Mouse (Mus musculus) layer of hippocampus, adult 11-12 months (tissue): ENCODE measurements around the gene Egln3.

ENCODE experiments used
- DNase-seq: peaks from one replicate; pipeline ENCODE4 v3.0.0; 2022; ENCODE audit warnings: low spot score

Egln3 gene

GRCm38 (mm10) chr12:54162637-54163131 lies 41.0 kb downstream of the Egln3 start:
- DNase-seq, result no peak

DNA sequence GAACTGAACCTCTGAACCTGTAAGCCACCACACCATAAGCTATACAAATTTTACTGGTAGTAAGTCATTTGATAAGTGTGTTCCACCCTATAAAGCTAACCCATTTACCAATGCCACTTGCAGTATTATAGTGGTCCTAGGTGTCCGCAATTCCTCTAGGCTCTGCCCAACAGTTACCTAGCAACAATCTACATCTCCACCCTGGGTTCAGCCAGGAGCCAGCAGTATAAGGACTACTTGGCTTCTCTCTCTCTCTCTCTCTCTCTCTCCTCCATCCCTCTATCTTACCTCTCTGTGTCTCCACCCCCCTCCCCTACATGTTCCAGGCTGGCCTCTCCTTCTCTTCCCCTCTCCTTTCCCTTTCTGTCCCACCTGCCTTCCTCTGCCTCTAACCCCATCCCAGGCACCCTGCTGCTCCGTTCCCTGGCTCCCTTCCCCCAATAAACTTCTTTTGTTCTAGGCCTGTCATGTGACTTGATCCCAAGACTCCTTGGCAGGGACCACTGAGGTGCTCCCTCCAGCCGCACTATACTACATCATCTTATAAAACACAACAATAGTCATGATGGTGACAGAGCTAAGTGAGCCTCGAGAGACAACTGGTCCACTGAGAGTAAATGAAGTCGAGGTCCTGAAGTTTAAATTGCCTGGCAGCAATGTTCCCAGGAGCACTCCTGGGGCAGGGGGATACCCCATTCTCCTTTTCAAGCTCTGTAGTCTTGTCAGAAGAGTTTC lies 42.0 kb downstream of the Egln3 start:
- DNase-seq, result no peak

GRCm38 (mm10) chr12:54160279-54160678 lies 43.4 kb downstream of the Egln3 start:
- DNase-seq, result no peak

DNA sequence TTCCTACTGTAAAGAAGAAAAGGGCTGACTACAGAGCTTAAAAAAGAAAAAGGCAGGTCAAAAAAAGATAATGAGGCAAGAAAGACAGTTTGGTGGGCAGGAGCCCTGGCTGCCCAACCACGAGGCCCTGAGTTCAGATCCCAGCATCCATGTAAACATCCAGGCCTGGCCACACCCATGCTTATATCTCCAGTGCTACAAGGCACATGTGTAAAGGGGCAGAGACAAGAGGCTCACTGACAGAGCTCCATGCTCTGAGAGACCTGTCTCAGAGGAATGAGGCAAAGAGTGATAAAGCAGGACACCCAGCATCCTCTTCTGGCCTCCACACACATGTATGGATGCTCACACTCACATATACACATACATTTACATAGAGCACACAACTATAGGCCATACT lies 48.9 kb downstream of the Egln3 start:
- DNase-seq, result no peak

DNA sequence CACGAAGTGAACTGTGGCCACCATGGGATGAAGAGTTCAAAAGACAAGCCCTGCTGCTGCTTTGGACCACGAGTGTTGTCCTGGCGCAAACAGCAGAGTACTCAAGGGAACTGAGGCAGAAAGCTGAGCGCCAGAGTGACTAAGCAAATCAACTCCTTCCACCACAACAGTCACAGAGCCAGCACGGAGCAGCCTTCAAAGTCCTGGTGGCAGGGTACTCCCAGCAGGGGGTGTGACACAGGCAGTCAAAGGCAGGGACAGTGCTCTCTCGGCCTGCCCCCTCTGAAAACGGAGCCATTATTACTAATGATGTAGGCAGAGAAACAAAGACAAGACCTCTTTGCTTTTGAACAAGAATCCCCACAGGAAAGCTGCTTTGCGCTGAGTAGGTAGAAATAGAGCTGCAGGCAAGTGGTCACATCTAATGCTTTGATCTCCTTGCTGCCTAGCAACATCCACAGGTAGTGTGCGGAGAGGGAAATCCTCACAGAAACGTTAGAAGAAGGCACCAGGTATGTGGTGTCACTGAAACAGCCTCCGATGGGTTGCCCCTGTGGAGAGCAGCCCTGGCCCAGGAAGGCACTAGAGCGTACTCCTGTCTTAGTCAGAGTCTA lies 56.6 kb downstream of the Egln3 start:
- DNase-seq, result no peak
